Mouse (Mus musculus) urinary bladder, postnatal 36 days (tissue): ENCODE measurements around the gene Rragc.
"Not testable (repeated sequence)": the region's sequence is repeated elsewhere in the genome, so short reads cannot be mapped to it uniquely, and the experiment has no call there.

Experiments
- DNase-seq, 2 experiments: peaks; one replicate each; pipeline ENCODE4 v3.0.0; 2022; ENCODE audit warnings: low spot score in 2 of 2, mixed read lengths in 1 of 2

Gene Rragc

DNA sequence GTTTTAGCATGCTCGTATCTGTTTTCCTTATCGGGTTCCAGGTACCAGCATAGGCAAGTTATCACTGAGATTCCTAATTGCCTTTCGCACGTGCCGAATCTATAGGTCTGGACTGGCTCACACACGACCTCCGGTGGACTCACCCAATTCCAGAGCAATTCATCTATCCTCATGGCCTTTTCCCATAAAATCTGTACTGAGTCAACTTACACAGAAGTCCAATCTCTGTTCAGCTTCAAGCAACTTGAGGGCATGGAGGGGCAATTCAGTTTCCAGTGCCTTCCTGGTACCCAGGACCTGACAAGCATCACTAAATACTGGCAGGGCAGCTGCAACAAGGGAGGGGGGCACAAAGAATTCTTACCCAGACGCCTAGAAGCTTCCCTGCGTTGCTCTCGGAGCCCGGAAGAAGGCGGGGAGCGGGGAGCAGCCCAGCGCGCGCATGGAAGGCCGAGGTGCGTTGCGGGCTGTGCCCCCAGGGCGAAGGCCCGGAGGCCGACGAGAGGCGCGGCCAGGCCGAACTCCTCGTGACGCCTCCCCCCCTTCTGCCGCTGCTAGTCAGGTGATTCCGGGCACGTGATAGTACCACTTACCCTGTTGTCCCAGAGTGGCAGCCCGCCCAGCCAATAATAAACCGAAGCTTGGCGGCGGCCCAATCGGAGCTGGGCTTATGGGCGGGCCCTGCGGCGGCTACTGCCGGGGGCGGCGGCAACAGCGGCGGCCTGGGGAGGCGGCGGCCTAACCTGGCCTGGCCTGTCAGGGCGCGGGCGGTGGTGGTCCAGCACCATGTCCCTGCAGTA lies at the start of gene Rragc:
Rragc (plus strand) TSS at position 699 of the 800 bp plus-strand sequence.
- DNase-seq, result peak; percentile 100

DNA sequence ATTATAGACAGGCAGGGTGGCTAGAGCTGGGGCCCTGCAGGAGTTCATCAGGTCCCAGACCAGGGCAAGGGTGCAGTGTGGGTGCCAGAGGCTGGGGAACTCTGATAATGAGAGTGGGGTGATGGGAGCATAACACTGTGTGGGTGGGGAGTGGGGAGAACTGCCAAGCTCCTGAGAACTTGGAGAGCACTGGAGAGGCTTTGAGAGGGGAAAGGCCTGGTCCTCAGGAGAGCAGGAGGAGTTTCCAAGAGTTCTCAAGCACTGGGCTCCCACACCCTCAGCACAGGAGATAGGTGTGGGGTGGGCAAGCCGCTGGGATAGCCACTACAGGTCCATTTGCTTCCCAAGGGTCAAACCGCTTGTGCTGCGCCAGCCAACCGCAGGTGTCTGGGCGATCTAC lies 23.5 kb upstream of the Rragc start:
- DNase-seq, result no peak

DNA sequence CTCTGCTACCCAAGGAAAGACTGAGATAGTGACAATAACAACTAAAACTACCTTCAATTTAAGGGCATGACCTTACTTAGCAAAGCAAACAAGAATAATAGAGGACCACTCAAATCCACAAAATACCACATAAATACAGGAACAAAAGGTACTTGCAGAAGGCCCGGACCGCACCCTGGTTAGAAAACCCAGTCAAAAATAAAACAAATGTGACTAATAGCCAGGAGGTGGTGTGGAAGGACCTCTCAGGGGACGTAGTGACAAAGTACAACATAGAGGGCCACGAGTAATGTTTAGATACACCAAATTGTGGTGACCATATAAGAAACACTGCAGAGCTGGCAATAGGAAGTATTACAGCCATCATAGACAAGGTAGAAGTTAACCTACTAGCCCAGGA lies 23.0 kb upstream of the Rragc start:
- no peak for DNase-seq

DNA sequence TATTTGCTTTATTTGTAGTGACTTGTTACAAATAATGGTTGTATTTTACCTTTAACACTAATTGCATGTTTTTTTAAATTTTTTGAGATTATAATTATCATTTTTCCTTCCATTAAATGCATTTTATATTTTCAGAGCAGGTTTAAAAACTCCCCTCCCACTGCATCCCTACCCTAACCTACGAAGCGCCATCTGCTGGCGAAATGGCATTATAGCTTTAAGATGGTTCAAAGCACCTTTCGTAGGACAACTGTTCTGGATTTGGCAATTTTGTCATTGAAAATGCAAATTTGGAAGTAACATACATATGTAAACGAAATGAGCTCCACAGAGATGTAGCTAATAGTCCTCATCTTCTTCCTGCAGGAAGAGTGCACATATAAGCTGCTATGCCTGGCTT lies 18.6 kb upstream of the Rragc start:
- peak in 1 of 2 experiments; percentile 25 for DNase-seq

DNA sequence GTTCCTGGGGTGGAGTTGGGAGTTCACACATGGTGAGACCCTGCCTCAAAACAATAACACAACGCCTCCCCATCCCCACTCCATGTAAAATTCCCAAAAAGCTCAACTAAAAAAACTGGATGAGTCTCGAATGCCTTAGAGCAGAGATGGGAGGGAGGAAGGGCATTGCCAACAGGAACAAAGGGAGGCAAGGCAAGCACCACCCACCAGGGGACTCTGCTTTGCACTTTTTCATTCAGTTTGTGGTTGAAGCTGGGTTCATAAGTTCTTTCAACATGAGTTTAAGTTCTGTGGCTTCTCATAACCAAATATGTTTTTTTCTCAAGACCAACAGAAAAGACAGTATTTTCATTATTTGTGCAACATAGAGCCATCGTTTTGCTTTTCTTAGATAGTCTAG lies 13.8 kb upstream of the Rragc start:
- no peak for DNase-seq

DNA sequence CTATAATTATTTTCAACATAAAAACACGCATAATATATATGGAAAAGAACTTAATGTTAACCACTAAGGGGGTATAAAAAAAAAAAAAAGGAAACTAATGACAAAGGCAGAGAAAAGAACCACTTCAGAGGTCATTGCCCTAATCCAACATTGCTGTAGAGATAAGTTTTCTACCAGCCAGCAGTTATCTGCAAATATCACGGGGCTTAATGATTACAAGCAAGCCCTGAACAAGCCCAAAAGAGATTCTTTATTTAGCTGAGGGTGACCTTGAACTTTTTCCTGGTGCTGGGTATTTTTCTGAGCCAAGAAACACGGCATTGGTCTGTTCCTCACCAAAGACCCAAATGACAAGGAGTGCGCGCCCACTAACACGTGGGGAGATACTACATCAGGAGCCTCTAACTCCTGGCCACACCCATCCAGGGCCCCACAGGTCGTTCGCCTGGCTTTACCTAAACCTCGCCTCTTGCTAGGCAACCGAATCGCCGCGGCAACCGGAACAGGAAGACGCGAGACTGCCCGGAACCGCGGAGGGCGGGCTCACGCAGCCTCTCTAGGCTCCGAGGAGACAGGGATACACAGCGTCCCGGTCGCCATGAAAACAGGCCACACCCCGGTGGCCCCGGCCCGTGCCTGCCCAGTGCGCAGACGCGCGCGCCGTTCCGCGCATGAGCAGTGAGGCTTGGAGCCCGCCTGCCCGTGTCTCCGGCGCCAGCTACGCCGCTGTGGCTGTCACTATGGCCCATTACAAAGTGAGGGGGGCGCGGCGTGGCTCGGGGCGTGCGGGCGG lies 12.7 kb upstream of the Rragc start, which contains the start of gene Mycbp:
Mycbp (plus strand) TSS at position 500 of the 793 bp plus-strand sequence.
- peak; percentile 99 to 100 for DNase-seq

DNA sequence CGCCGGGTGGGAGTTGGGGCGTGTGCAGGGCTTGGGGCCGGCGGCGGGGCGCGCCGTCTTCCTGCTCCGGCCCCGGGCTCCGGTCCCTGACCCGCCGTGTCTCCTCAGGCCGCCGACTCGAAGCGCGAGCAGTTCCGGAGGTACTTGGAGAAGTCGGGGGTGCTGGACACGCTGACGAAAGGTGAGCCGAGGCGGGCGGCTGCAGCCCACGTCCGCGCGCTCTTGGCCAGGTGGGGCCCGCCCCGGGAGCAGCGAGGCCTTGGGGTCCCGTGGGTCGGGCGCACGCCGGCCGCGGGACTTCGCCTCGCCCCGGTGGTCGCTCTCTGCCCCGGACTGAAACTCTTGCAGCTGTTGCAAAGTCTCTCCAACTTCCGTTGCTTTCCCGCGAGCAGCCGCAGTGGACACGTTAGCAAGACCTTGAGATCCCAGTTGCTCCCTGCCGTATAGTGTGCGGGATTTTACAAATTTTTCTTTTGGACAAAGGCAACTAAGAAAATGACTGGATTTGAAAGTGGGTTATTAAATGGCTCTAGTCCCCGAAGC lies 12.0 kb upstream of the Rragc start:
- no peak for DNase-seq

DNA sequence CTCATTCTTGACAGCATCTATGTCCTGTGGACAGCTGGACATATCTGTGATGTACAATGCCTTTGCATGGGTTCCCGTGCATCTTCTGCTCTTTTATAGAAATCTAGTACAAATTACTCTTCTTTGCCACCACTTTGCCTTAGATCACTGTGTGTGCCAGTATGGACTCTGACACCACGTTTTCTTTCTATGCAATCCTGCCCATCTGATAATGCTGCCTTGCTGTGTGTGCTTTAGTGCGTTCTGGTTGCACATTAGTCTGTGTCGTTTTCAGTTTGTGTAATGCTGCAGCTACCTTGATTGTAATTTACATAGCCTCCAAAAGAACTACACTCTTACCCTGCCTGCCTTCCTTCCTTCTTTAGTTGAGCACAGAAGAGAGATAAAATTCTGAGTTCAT lies 5.7 kb upstream of the Rragc start:
- DNase-seq, result no peak

DNA sequence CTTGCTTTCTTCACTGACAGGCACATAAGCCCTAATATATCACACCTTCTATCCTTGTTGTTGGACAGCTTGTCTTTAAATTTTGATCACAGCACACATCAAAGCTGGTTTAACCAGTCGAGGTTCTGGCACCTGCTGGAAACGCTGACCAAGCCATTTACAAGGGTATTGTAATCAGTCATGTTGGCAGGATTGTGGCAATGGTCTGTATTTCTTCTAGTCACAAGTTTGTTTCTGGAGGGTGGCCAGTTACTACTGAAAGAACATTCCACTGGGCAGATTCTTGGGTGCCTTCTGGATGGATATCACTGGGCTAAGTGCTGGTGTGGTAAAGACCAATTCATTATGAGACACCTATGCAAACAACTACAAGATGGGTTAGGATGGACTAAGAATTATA lies 4.8 kb upstream of the Rragc start:
- DNase-seq, result no peak

DNA sequence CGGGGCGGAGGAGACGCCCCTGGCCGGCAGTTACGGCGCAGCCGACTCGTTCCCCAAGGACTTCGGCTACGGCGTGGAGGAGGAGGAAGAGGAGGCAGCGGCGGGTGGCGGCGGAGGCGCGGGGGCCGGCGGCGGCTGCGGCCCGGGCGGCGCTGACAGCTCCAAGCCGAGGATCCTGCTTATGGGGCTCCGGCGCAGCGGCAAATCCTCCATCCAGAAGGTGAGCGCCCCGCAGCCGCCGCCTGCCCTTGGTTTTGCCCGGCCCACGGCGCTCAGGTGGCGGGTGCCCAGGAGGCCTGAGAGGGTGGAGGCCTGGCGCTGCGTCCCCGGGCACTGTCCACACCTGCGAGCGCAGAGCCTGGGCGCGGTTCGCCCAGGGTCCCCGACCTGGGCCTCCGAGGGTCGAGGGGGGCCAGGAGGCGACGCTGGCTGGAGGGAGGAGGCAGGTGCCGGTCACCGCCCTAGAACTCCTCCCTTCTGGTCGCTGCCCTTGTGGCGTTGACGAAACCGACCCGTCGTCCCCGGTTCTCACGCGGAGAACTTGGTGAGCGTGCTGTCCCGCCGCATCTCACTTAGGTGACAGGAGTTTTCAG lies 398 bp downstream of the Rragc start, which contains the start of gene 4930535I16Rik:
4930535I16Rik (minus strand) TSS at position 475 of the 593 bp plus-strand sequence.
- peak in 1 of 2 experiments; percentile 47 for DNase-seq

DNA sequence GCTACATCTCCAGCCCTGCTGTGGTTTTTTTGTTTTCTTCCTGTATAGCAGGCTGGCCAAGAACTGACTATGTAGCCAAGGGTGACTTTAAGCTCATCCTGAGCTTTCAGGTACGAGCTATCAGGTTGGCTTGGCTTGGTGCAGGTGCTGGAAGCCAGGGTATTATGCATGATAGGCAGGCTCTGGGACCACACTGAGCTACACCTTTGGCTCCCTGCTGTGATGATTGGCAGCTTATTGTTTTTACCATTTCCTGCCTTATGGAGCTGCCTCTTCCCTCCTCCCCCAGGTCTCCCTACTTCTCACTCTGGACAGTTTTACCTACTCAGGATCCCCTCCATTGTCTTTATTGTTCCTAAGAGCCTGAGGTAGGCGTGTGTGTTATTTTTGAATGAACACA lies 1.6 kb downstream of the Rragc start:
- no peak for DNase-seq

DNA sequence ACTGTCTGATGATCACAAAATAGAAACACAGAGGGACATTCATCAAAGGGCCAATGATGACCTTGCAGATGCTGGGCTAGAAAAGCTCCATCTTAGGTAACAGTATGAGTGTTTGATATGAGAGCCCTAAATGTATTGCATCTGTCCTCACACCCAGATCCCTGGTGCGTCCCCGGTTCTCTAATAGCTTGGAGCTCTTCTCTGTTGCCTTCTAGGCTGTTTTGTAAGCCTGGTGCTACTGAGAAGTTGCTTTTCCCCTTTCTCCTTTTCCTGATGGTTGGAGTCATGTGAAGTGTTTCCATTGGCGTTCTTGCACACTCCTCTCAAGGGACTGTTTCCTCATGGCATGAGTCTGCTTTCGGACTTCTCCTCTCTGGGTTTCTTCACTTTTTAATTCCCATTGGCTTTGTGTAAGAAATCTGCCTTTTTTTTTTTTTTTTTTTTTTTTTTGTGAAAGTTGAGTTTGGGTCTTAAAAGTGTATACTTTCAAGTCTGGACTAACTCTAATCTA lies 3.9 kb downstream of the Rragc start:
- peak in 1 of 2 experiments; percentile 16 for DNase-seq

DNA sequence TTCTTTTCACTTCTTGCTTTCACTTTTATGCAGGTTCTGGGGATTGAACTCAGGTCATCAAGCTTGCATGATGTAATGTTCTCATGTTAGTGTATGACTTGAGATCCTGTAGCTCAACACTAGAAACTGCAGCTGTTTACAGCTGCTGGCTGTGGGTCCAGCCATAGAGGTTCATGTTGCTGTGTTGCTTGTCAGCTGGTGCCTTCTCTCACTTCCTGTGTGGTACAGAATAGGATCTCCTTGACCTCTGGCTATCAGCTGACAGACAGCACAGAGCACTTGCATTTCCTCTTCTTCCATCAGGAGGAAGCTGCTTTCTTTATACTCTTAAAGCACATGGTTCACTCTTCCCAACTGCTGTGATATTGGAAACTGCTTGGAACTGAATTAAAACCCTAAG lies 10.7 kb downstream of the Rragc start:
- DNase-seq, result no peak

DNA sequence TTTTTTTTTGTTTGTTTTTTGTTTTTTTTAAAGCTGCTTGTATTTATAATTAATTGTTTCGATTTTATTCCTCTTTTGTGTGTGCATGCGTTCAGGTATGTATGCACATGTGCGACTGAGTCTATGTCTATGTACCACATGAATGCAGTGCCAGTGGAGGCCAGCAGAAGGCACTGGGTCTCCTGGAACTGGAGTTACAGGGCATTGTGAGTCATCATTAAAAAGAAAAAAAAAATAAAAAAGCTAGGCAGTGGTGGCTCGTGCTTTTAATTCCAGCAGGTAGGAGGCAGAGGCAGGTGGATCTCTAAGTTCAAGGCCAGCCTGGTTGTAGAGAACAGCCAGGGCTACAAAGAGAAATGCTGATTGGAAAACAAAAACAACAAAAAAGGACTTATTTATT lies 12.7 kb downstream of the Rragc start:
- DNase-seq, result no peak

DNA sequence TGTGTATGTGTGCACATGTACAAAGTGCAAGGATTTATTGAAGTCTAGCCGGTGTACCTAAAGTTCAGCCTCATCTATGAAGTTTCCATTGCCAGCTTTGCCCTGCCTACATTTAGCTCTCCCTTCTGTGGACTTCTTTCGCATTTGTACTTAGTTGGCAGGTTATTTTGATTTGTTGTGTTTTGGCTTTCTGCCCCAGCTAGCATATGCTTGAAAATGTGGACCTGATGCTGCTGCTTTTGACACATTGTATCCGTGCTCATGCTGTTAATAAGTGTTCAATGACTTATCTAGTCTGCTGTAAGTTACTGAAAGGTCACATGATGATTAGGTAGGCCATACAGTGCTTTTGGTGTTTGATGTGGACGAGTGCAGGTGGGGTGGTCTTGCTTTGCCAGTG lies 17.1 kb downstream of the Rragc start:
- no peak for DNase-seq

DNA sequence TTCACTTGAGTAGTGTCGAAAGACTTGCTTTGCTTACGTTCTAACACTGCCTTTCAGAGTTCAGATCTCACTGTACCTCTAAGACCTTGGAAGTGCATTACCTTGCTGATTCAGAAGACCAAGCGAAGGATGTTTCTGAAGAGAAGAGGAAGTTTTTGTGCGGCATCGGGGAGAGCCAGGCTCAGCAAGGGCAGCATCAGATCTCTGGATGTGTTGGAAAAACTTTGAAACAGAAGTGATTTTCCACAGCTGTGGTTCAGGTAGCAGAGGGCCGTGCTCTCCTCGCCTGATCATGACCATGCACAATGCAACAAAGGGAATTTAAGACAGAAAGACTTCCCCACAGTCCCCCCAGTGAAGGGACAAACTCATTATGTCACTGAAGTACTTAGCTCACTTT lies 18.8 kb downstream of the Rragc start:
- no peak for DNase-seq

DNA sequence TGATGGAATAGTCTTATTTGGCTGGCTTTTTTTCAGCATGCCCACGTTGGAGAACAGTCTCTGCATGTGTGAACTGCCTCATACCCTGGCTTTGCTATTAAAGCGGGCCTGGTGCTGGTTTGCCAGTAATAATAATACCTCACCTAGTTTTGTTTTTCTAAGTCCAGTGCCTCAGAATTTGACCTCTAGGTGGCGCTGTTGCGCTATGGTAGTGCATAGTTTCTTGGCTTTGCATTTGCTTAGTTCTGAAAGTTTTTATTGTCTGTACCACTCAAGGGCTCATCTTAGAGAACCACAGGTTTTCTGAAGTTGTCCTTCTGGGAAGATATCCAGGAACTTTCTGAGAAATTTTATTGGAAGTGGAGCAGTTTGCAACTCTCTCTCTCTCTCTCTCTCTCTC lies 22.6 kb downstream of the Rragc start:
- peak; percentile 70 to 71 for DNase-seq

DNA sequence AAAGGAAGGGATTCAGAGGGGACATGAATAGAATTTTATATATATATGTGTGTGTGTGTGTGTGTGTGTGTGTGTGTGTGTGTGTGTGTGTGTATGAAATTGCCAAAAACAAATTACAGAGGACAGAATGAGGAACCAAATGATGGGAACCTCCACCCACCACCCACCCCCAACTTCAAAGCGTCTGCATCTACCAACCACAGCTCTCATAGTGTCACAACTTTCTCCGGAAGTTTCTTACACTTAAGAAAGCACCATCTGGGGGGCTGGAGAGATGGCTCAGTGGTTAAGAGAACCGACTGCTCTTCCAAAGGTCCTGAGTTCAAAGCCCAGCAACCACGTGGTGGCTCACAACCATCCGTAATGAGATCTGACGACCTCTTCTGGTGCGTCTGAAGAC lies 23.6 kb downstream of the Rragc start:
- DNase-seq, result not testable (repeated sequence)

DNA sequence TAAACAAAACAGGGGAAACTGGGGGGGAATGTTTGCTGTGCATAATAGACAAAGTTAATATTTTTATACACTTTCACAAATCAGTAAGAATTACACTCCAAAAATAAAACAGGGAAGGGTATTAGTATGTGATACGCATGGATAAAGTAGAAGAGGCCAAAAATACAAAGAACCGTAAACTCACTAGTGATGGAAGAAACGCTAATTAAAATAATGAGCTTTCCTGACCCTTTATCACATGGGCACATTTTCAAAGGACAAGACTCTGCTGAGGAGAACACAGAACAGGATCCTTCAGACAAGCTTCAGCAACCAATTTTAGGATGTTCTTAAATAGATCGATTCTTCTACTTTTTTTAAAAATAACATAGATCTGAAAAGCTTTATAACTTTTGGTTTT lies 29.5 kb downstream of the Rragc start:
- no peak for DNase-seq

DNA sequence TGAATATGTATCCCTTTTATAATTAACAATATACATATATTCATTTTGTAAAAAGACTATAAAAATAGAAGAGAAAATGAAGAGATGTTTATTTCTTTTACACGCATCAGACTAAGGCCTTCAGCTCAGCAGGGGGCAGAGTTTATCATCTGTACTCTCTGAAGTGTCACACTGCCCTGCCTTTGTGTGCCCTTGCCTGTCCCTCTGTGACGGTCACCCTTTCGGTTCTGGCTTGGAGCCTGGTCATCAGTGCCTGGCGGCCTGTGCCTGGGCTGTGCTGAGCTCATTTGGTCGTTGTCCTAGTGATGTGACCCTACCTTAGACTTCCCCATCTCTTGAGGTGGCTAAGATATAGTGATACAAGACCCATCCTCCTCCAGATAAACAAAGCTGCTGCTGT lies 29.9 kb downstream of the Rragc start:
- no peak for DNase-seq

DNA sequence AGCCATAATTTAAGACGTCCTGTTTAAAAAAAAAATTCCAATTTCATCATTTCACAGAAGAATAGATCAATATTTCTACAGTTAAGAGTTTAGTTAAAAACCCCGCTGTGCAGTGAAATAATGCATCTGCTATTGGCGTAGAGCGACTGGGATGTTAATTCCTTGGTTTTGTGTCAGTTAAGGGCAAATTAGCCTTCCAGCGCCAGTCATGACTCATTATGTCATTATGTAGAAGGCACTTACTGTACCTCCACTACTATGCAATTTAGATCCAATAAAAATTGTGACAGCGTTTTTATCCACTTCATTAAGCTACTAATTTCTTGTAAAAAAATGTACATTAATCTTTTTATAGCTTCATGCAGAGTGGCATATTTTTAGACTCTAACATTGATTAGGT lies 31.7 kb downstream of the Rragc start:
- DNase-seq, result no peak

DNA sequence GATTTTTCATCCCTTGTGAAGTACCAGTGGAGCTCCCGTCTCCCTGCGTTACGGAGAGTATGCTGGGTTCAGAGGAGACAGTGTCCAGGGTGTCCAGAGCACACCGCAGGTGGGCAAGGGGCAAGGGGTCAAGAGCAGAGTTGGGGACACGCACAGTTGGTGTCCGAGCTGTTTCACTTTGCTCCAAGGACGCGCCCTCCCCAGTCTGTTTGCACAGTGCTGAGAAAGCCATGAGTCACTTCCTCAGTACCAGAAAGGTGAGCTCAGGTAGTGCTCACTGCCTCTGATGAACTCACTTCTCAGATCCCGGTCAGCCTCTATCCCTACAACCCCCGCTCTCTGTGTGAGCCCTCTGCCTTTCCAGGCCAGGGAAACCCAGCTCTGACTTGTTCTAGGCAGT lies 32.4 kb downstream of the Rragc start:
- peak; percentile 30 to 56 for DNase-seq
